15 mouse cellular contexts compared by ENCODE assay signal in the genomic region with DNA sequence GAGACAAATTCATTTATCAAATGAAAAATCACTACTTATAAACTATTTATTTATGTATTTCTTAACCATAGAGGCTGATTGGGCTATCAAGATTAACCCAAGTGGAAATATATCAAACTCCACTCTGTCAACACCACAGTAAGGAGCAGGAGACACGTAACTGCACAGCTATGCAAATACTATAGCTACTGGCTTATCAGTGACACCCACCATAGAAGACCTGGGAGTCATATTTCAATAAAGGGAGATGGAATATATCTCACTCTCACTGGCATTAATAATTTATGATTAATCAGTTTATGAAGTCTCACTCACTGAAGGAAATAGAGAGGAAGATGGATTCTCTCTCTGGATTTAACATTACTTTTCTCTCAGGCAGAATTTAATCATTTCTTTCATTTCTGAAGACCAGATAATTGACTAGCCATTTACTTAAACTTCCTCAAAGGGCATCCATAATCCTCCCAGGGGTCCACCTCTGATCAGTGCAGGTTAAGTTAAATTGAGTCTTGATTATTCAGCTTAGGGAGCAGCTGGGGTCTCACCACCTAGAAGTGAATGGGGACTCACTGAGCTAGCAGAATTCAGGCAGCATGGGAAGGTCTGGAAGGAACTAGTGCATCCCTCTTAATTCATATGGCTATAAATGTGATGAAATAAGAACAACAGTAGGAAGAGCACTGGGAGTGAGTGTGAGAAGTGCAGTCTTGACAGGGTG.
"Had no signal": no experiment of that assay in that cellular context is flagged by ENCODE, and none has a peak within 500 bp of the region (broad histone marks: within the 10 kb centered on the region; RNA-seq: fewer than 3 reads in every experiment).

No protein-coding gene starts in this region.

- H3K27ac ChIP-seq: kidney, embryonic 15.5 days; limb, embryonic 13.5 days; liver, embryonic 15.5 days; stomach, embryonic 15.5 days had no signal

- H3K27me3 ChIP-seq: kidney, embryonic 15.5 days; limb, embryonic 13.5 days; liver, embryonic 15.5 days; stomach, embryonic 15.5 days had no signal

- H3K9me3 ChIP-seq: kidney, embryonic 15.5 days; limb, embryonic 13.5 days; liver, embryonic 15.5 days; stomach, embryonic 15.5 days had no signal

- H3K36me3 ChIP-seq: kidney, embryonic 15.5 days; limb, embryonic 13.5 days; liver, embryonic 15.5 days; stomach, embryonic 15.5 days had no signal

- DNase-seq: kidney, adult 2 months; kidney, postnatal 14 days; left cerebral cortex, postnatal 4 days; lung, embryonic 14.5 days; lung, postnatal 10 days; lung, postnatal 4 days; right cerebral cortex, postnatal 14 days; thymus, adult 2 months; thymus, postnatal 25 days had no signal

- H3K4me3 ChIP-seq: kidney, embryonic 15.5 days; limb, embryonic 13.5 days; liver, embryonic 15.5 days; myocyte; stomach, embryonic 15.5 days had no signal

- ATAC-seq: intestine, embryonic 16.5 days had no signal

- H3K4me1 ChIP-seq: kidney, embryonic 15.5 days; limb, embryonic 13.5 days; liver, embryonic 15.5 days; stomach, embryonic 15.5 days had no signal

- H3K9ac ChIP-seq: kidney, embryonic 15.5 days; limb, embryonic 13.5 days; liver, embryonic 15.5 days; lung, embryonic 14.5 days; stomach, embryonic 15.5 days had no signal

- H3K4me2 ChIP-seq: kidney, embryonic 15.5 days; limb, embryonic 13.5 days; liver, embryonic 15.5 days; lung, embryonic 14.5 days; stomach, embryonic 15.5 days had no signal
